Mouse (Mus musculus) kidney, postnatal 4 days (tissue): ENCODE results near the gene Dpp9.
A peak's percentile ranks its signal among the peaks of the same experiment; 100 is the strongest.

Experiments used
- DNase-seq, 2 experiments: peaks; one replicate each; pipeline ENCODE4 v3.0.0; 2021; ENCODE audit warnings: mixed read lengths in 2 of 2

Gene Dpp9

GRCm38 (mm10) chr17:56182975-56183657 lies 35.6 kb downstream of the Dpp9 start:
- no peak for DNase-seq

- DNase-seq = no peak
Observed at GRCm38 (mm10) chr17:56175416-56175815, 43.3 kb downstream of the Dpp9 start.

DNA sequence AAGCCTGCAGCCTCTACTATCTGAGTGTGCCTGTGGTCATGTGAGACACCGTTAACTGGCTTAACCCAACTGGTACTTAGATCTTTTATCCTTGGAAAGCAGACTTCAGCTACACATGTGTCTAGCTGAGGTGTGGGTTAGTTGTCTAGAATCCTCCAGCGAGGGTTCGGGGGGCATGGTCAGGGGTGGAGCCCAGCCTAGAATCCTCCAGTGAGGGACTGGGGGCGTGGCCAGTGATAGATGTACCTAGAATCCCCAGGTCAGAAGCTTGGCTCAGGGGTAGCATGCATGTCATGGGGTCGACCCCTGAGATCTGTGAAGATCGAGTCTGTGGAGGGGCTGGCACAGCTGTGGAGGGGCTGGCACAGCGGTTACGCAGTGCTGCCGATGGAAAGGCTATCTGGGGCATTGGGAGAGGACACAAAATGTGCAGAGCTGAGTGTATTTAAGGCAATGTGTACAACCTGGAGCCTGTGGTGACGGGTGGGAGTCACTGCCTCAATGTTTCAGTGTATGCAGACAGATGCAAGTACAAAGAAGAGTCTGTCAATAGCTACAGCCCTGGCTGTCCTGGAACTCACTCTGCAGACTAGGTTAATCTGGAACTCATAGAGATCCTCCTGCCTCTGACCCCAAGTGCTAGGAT lies 45.2 kb downstream of the Dpp9 start:
- peak; percentile 33 to 46 for DNase-seq

DNA sequence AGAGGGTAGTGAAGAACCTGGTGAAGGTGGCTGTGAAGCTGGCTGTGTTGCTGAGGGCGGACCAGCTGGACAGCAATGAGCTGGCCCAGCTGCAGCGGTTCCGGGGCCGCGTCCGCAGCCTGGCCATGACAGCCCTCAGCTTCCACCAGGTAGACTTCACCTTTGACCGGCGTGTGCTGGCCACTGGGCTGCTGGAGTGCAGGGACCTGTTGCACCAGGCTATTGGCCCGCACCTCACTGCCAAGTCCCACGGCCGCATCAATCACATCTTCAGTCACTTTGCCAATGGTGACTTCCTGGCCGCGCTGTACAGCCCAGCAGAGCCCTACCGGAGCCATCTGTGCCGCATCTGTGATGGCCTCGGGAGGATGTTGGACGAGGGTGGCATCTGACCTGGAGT lies 46.8 kb downstream of the Dpp9 start:
- DNase-seq = no peak

DNA sequence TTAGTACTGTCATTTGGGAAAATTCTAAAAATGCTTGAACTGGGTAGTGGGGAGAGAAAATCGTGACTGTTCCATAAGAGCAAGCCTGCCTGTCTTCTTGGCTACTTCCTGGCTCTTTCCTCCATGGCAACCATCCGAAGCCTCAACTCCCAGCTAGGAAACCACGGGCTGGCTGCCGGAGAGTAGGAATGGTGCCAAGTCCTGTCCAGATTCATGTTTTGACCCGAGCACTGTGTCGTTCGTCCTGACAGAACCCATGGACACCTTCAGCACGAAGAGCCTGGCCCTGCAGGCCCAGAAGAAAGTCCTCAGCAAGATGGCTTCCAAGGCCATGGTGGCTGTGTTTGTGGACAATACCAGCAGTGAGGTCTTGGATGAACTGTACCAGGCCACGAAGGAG lies 47.2 kb downstream of the Dpp9 start:
- no peak for DNase-seq

DNA sequence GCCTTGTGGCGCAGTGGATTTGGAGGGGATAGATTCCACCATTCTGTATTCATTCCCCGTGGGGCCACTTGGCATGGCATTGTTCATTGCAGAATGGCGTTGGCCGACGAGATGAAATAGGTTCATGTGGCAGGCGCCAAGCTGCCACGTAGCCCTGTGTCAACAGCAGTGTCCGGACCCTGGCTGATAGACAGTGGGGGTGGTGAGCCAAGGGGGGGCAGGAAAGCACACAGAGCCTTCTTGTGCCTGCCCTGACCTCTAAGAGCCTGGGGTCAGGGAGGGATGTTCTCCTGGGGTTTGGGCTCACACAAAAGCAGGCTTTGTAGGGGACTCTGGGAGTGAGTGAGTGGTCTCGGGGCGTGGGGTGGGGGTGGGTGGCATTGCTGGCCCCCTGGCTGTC lies 48.1 kb downstream of the Dpp9 start:
- DNase-seq = no peak

DNA sequence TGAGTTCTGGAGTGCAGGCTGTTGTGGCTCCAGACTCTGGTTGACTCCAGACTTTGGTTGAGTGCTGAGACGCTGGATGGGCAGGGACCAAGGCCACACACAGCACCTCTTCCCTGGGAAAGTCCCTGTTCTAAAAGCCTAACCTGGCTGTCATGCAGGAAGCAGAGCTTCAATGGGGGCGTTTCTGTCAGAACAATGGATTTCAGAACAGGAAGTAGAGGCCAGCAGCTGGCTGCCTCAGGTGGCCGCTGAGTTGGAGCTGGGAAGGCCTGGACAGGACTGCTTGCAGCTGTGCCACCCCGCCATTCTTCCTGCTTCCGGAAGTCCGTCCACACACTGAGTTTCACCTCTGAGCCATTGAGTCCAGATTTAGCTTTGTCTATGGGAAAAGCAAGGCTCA lies 48.9 kb downstream of the Dpp9 start:
- DNase-seq = peak; percentile 37 to 57

DNA sequence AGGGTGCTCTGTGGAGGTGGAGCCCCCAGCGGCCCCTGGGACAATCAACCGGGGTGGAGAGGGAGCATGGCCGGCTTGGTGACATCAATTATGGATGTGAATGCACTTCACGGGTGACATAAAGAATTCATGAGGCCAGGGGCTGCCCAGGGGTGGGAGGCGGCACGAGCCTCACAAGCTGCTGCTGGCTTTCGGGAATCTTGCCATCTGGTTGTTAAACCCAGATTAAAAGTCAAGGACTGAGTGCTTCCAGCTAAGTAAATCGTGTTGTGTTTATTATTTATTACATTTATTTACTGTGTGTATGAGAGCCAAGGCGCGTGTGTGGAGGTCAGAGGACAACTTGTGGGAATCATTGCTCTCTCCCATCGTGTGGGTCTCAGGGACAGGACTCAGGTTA lies 53.0 kb downstream of the Dpp9 start:
- DNase-seq = peak; percentile 36 to 48

DNA sequence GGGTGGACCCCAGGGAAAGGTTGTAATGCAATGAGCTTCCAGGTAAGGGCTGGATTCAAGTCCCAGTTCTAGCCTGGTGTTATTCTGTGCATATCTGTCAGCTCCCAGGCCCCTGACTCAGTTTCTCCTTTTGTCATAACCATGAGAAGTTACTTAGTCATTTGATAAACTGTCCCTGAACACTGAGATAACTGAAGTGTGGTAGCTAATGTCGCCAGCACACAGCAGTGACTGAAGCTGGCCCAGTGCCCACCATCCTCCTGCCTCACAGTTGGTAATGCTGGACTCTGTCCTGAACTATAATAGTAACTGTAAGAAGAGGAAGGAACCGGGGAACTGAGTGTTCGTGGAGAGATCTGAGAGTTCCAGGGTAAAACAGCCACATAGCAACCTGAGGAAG lies 54.2 kb downstream of the Dpp9 start:
- DNase-seq = no peak

DNA sequence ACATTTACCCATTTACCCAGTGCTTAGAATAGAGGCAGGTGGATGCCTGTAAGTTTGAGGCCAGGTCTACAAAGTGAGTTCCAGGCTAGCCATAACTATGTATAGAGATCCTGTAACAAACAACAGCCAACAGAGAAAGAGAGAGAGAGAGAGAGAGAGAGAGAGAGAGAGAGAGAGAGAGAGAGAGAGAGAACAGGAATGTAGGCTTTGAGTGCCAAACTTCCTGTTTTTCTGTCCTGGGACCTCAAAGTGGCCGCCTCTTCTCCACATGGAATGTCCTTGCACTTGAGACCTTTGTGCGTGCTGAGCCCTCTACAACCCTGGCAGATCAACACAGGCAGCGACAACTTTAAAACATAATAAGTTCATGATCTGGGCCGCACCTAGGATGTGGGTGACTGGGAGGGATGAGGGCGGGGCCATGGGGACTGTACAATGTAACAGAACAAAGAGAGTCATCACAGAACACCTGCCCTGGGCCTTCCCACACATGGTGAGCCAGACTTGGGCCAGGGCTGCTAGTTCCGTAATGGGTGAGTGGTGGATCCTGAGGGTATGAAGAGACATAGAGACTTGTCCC lies 55.1 kb downstream of the Dpp9 start:
- DNase-seq = no peak

DNA sequence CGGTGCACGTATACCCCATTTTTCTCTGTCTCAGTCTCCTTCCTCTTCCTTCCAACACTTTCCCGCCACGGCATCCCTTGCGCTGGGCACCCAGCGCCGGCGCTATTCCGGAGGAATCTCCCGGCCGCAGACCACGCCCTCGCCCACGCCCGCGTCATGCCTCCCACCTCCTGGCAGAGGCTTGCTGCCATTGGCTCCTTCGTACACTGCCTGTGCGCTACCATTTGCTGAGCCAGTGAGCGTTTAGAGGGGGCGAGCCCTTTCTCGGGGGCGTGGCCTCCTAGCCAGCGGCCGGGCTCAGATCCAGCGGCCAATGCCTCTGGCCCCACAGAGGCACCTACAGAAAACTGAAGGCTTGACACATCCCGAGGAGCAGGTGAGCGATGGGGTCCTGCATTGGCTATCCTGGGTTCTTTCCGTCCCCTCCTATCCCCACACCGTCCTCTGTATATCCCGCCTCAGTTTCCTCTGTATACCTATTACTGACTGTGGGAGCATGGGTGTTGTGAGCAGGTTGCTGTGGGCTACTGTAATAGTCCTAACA lies 56.4 kb downstream of the Dpp9 start, which contains the start of gene Tnfaip8l1:
Tnfaip8l1 (plus strand) TSS at position 247 of the 544 bp plus-strand sequence.
- peak; percentile 96 to 97 for DNase-seq

DNA sequence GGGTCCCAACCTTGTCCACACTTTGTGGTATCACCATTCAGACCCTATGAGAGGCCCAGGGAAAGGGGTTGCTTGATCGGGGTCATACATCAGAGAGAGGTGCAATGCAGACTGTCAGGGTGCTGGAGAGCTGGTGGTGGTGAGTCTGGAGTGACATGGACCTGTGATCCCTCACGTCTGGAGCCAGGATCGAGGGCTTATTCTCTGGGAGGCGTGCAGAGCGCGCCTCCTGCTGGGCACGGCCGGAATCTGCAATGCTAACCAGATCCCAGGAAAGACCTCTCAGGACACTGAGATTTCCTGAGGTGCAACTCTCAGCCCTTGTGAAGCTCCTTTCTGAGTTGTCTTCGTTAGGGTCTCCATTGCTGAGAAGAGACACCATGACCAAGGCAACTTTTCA lies 59.0 kb downstream of the Dpp9 start:
- peak; percentile 80 to 85 for DNase-seq

- peak; percentile 73 to 81 for DNase-seq
Observed at GRCm38 (mm10) chr17:56153643-56154042, 65.1 kb downstream of the Dpp9 start.

GRCm38 (mm10) chr17:56149897-56150296 lies 68.8 kb downstream of the Dpp9 start:
- DNase-seq = no peak

DNA sequence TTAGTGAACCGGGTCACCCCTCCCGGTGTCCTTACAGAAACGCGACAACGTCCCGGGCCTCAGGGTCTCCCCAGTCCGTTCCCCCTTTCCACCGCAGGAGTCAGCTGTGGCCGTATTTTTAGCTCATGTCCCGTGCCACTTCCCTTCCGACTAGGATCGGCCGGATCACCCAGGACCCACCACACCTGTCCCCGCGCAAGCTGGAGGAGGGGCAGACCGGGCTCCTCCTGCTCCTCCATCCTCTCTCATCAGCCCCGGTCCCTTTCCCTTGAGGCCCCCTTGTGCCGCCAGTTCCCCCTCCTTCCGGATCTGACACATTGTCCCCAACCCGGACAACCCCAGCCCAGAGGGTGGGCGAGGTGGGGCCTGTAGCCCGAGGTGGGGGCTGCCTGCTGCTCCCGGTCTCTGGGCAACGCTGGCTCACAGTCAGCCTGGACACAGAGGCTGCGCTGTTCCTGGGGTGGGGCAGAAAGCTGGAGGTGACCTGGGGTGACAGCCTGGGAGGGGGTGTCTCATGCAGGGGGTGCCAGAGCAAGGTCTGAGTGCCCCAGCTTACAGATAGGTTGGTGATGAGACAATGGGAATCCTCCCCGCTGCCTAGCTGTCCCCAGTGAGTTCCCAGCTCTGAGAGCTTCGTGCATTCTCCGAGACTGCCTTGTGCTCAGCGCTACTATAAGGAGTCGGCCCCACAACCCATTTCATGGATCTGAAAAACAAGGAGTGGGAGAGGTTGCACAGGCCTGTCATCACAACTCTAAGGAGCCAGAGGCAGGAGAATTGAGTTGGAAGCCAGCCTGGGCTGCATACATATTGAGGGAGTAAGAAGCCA lies 69.7 kb downstream of the Dpp9 start:
- no peak for DNase-seq

DNA sequence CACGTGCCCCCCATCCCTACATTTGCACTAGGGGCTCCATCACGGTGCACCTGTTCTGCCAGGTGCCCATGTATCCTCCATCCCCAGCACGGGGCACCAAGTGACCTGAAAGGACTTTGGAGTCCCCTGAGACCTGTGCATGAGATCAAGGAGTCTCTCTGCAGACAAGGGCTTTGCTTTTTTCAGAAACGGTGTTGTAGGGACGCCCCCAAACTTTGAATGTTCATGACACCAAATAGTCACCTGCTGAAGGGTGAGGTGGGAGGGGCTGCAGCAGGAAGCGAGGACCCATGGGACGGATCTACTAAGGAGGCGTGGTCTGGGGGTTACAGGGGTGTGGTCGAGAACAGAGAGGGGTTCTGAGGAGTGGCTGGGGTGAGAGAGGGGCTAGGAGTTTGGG lies 70.4 kb downstream of the Dpp9 start:
- no peak for DNase-seq

DNA sequence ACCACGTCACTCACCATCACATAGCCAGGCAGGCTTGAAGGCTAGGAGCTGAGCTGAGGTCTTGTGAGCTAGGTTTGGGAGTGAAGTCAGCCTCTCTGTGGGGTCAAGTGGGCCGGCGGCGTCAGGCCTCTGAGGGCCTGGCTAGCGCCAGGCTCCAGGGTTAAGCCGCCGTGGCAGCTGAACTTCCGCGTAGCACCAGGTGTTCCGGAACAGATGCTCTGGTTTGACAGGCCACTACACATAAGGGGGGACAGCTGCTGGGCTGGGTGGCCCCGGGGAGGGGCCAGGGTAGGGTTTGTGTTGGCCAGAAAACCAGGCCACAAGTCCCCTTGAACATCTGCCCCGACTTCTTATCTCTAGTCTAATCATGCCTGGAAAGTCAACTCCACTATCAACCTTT lies 71.3 kb downstream of the Dpp9 start:
- DNase-seq = no peak

- DNase-seq = no peak
Observed at GRCm38 (mm10) chr17:56146131-56146530, 72.6 kb downstream of the Dpp9 start.

DNA sequence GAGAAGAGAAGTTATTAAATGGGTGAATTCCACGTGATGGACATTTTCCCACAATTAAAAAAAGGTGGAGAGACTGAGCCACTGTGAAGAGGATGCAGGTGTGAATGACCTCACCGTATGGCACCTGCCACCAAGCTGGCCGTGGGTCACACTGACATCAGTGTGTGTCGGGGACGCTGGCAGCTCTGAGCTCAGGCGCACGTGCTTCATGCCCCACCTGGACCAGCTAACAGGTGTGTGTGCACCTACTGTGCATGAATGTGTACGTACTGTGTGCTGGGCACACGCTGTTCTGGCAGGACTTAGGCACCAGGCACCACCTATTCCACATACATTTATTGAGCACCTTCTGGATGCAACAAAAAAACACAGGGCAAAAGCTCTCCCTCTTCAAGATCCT lies 74.2 kb downstream of the Dpp9 start:
- DNase-seq = no peak

- DNase-seq = peak; percentile 62 to 63
Observed at GRCm38 (mm10) chr17:56141702-56142605, 76.8 kb downstream of the Dpp9 start.

DNA sequence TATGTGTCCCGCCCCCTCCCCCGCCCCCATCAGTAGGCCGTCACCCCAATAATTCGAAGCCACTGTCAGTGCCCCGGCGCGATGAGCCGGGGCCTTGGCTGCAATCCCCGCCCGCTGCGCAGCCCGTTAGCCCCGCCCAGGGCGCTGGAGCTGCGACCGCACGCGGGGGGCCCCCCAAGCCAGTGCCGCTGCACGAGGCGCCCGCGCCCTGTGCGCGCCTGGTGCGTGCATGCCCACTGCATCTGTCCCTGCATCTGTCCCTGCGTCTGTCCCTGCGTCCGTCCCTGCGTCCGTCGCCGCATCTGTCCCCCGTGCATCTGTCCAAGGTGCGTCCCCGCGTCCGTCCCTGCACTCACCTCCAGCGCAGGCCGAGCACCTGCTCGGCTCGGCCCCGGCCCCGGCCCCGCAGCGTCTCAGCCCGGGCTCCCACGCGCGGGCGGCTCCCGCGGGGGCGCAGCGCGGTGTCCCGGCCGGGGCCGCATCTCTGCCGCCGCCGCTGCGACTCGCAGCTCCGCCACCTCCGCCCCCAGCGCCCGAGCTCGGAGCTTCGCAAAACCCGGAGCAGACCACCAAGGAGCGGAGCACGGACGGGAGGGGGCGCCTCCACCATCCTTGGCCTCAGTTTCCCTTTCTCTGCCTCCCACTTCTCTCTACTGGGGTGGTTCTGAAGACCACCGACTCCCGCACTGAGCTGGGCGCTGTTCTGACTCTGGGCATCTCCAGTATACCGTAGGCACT lies 78.7 kb downstream of the Dpp9 start, which contains the start of gene Sema6b:
Sema6b (minus strand) TSS at position 486 of the 738 bp plus-strand sequence.
- DNase-seq = peak; percentile 82
